Mouse (Mus musculus) kidney, postnatal 36 days (tissue): ENCODE results near the gene Atp2b2.

Experiments
- DNase-seq, 2 experiments: peaks; one replicate each; pipeline ENCODE4 v3.0.0; 2021 to 2022; ENCODE audit warnings: mixed read lengths in 2 of 2

The Atp2b2 gene

DNA sequence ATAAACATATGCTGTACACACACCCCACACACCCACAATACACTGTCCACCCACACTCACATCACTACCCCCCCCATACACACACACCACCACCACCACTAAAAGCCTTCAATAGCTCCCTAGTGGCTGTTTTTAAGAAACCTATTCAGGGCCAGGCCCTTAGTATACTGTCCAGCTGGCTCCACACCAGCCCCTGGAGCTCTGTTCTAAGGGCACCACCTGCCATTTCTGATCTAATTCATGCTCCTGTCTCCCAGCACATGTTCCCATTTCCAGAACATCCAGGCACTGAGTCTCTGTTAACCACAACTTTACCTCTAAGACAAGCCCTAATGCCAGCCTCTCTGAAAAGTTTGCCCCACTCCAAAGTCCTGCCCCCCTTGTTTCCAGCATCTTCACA lies 186.8 kb downstream of the Atp2b2 start:
- no peak for DNase-seq

DNA sequence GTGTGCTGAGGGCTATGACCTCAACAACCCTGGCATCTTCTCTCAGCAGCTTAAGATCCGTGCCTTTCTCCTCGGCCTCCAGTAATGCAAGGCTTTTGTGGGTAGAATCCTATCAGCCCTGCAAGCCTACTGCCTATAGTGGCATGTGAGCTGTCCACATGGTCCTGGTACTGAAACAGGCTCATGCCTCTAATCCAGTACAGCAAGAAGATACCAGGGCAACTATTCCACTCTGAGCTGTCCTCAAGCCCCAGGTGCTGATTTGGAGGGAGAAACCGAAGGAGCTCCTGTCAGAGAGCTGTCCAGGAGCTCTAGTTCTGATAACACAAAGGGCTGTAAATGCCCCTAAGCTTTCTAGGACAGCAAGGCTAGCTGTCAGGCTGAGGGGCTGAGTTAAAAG lies 190.1 kb downstream of the Atp2b2 start:
- DNase-seq, result peak; percentile 57 to 69

DNA sequence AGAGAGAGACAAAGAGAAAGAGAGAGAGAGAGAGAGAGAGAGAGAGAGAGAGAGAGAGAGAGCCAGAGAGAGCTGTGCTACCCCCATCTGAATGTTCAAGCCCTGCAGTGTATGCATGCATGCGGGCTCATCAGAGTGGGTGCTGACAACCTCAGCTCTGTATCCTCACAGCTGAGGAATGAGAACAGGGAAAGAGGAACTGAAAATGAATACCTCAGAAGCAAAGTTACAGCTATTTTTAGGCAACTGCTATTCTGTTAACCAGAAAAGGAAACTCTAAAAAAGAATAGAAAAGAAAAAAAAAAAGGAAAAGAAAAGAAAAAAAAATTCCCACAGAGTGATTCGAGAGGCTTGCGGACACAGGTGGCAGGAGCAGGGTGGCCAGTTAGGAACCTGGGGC lies 192.6 kb downstream of the Atp2b2 start:
- no peak for DNase-seq

DNA sequence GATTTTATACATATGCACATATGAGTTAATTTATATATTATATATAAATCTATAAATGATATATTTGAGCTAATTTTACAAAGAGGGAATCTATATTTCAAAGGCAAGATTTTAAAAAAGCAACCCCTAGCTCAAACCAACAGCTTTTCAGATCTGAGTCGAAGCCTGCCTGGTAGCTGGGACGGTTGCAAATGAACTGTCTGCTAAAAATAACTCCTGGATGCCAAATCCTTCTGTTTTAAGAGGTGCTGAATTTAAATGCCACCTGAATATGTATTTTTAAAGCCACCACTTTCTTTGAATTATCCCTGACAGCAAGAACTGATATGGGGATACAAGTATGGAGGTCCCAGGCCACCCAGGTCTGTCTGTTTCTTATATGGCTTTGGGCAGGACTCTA lies 193.8 kb downstream of the Atp2b2 start:
- no peak for DNase-seq

DNA sequence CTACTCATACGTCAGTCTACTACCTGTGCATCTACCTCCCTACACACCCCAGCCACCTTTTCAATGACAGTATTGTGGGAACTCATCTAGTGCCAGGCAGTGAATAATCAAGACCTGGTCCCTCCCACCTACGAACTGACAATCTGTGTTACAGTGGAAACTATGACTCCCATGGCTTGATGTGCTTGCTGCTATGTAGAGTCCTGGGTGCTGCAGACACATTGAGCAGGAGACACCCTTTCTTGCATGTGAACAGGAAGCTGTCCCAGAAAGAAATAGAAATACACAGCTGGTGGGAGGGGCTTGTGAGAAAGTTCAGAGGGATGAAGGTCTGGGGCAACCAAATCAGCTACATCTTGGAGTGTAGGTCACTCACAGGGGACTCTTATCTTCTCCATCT lies 195.3 kb downstream of the Atp2b2 start:
- DNase-seq, result no peak

DNA sequence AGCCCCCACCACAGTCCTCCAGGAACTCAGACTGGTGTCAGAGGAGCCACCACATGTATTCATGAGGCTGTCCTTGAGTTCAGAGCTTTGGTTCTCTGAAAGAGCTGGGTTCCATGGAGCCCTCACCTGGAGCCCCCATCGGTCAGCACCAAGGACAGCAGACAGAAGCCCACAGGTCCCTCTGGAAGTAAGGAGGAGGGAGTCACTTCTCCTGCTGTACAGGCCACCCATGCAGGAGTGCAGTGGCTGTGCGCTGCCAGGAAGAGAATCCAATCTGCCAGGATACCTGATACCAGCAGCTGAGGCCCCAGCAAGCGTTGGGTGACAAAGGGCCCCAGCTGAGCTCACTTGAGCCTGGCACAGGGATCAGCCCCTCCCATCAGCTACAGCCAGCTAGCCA lies 199.2 kb downstream of the Atp2b2 start:
- DNase-seq, result no peak

DNA sequence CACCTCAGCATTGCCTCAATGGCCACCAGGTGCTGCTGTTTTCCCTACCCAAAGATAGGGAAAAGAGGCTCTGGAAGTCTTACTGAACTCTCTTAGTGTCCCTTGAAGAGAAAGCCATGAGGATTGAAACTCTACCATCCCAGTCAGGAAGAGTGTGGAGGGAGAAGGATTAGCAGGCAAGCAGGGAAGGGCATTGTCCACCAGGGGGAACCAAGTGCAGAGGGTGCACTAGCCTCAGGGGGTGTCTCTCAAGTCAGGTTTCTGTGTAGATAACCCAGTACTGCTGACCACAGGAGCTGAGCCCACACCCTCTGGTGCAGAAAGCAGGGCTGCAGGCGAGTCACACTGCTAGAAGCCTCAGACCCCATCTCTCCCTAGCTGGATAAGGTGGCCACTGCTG lies 203.9 kb downstream of the Atp2b2 start:
- no peak for DNase-seq

DNA sequence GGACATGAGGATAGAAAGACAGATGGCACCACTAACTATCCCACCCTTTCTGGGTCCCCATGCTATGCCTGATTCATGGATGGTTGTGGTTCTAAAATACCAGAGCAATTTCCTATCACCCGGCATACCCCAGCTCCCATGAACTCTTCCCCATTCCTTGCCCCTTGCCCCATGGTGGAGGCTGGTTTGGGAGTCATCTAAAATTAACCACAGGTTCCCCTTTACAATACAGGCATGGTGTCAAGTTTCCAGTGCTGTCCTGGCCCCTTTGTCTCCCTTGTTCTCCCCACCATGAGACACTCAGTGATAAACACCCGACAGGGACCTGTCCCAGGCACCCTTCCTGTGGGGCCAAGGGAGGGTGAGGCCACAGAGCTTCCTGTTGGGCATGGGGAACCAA lies 204.7 kb downstream of the Atp2b2 start:
- DNase-seq, result no peak

DNA sequence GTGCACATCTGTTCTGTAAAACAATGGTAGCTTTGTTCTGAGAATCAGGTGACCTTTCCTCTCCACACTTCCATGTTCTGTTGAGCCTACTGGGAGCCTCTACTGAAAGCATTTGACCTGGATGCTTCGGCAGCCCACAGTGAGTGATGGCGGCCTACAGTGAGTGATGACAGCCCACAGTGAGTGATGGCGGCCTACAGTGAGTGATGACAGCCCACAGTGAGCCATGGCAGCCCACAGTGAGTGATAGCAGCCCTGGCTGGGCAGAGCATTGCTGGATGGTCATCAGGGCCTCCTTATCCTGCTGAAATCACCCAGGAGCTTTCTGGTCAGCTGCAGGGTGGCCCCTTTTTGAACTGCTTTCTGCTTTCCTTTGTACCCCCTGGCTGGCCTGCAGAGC lies 205.9 kb downstream of the Atp2b2 start:
- DNase-seq, result no peak

DNA sequence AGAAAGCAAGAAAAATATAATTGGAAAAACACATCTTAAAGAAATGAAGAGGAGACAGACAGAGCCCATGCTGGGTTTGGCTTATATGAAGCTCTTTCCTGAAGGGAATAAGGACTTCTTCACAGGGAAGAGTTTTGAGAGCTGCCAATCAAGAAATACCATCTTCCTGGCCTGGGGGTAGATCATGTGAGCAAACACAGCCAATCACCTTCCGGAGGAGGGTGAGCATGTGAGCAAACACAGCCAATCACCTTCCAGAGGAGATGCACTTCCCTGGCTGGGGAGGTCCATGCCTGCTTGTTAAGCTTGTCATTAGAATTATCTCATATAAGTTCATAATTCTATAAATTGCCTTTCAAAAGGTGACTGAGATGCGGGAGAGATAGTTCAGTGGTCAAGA lies 211.9 kb downstream of the Atp2b2 start:
- no peak for DNase-seq

DNA sequence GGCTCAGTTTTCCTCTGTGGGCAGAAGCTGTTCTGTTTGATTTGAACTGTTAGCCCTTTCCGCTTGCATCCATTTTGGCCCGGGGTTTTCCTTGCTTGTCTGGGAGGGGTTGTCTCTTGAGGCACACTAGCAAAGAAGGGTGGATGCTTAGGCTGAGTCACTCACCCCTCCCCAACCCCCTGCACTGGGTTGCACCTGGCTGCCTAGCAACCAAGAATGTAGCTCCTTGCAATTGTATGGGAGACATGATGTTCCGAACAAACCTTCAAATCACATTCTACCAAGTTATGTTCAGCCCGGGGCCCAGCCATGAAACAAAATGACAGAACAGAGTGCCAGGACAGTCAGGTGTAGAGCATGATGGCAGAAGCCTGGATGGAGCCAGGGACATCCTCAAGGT lies 215.1 kb downstream of the Atp2b2 start:
- no peak for DNase-seq

DNA sequence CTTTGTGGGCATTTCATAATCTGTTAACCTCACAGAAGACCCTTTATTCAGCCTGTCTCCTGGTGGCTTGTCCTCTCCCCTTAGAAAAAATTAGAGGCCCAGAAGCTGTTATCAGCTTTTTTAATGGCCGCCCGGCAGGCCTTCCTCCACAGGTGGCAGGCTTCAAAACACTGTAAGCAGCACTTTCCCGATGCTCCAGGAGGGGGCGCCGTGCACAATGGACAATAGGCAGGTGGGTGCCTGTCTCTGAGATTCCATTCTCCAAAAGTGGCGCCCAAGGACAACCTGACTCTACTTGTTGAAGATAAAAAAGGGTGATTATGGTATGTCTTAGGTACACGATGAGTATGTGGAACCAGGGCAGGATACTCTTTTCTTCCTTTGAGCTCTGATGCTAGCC lies 220.0 kb downstream of the Atp2b2 start:
- DNase-seq, result peak; percentile 9 to 62

DNA sequence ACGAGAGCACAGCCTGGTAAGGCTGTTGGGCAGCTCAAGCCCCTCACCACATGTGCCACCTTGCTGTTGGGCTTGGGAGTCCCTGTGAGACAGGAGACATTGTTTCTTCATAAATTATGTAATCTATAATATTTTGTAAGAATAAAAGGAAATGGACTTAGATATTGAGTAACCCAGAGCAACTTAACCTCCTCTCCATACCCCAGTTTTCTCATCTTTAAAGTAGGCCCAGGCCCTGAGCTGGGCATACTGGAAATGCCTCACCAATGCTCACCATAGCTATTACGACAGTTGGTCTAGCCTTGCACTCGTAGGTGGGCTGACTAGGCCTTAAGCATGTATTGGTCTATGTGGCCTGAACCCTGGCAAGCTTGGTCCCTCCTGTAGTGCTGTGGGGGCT lies 225.7 kb downstream of the Atp2b2 start:
- DNase-seq, result no peak

DNA sequence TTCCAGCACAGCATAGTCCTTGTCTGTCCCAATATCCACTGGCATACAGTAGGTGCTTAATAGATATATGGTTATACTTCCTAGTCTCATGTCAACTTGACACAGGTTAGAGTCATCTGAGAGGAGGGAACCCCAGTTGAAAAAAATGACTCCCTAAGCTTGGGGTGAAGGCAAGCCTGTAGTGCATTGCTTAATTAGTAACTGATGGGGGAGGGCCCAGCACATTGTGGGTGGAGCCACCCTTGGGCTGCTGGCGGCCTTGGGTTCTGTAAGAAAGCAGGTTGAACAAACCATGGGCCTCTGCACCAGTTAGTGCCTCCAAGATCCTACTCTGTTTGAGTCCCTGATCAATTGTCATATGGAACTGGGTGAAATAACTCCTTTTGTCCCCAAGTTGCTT lies 231.0 kb downstream of the Atp2b2 start:
- DNase-seq, result no peak

DNA sequence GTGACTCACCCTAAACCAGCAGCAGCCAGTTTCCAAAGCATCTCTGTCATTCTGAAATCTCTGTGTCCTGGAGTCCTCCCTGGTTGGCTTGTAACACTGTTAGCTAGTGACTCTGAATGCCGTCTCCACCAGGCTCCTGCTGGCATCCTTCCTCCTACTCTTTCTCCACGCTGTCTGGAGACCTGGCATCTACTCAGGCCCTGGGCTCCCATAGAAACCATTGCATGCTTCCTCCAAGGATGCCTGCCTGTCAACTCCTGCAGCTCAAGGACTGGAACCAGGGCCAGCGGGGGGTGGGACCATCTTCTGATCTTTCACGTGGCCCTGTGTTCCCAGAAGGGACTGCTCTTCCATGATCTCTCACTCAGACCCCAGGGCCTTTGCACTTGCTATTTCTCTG lies 231.7 kb downstream of the Atp2b2 start:
- DNase-seq, result no peak

DNA sequence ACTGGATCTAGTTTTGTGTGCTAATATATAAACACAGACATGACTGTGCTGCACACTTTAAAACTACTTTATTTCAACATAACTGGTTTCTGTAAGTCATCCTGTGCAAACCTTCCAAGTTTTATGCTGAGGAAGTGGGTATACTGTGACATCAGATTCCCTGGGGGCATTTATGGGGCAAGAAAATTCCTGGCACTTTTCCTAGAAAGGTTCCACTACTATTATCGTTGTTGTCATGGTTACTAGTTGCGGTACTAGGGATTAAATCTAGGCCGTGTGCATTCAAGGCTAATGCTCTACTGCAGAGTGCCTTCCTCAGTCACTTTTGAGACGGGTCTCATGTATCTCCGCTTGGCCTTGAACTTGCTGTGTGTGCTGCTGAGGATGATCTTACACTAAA lies 236.2 kb downstream of the Atp2b2 start:
- no peak for DNase-seq

DNA sequence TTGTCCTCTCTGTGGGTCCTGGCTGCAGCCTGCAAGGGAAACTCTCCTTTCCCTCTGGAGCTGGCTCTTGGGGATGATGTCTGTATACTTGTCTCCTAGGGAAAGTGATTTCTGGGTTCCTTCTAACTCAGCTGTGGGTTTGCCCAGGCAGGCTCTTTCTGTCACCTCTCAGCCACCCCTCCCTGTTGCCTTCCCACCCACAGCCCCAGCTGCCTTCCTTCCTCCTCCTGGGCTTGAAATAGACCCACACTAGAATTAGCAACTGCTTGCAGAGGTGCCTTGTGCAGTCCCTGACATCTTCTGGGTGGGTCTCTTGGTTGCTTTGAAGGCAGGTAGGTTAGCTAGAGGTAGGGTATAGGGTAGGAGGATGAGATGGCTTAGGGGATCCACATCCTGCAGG lies 241.2 kb downstream of the Atp2b2 start:
- DNase-seq, result no peak

DNA sequence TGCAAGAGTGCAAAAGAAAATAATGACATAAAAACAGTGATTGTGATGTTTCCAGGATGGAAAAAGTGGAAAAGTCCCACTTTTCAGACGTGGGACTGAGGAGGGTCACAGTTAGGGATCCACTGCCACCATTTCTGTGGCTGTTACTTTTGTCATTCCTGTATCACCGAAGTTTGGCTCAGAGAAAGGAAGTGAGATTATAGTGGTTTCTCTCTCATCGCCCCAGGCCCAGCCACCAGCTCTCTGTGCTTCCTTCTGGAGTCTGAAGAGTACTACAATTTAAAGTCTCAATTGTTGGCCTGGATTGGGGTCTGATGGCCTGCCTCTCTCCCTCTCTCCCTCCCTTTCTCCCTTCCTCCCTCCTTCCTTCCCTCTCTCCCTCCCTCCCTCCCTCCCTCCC lies 242.5 kb downstream of the Atp2b2 start:
- DNase-seq, result no peak

DNA sequence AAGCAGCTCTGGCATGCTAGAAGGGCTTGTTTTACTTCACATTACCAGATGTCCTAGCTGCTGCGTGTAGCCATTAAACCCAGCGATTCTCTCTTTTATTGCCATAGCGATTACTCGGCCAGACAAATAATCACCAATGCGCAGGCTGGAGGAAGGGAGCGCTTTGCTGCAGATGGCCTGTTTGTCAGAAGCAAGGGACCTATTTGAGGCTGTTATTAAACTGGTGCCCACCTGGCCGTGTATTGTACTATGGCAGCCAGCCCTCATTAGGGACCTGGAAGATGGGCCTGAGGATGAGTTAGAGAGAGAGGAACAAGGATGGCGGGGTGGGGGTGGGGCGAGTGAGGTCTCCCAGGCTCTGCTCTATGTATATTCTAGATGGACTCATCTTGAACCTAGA lies 243.1 kb downstream of the Atp2b2 start:
- no peak for DNase-seq

DNA sequence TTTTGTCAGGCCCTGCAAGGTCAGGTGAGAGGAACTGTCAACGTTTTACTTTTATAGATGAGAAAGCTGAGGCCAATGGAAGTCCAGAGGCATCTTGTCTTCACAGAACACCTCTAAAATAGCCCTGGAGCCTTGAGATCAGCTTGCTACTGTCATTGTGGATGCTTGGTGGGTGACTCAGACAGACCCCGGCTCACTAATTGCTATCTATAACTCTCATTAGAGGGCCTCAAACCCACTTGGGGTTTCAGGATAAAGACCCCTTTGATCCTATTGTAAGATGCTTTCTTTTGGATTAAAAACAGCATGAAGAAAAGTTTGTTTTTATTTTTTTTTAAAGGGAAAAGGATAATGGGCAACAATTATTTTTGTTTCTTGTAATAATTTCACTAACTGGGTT lies 243.5 kb downstream of the Atp2b2 start:
- no peak for DNase-seq

DNA sequence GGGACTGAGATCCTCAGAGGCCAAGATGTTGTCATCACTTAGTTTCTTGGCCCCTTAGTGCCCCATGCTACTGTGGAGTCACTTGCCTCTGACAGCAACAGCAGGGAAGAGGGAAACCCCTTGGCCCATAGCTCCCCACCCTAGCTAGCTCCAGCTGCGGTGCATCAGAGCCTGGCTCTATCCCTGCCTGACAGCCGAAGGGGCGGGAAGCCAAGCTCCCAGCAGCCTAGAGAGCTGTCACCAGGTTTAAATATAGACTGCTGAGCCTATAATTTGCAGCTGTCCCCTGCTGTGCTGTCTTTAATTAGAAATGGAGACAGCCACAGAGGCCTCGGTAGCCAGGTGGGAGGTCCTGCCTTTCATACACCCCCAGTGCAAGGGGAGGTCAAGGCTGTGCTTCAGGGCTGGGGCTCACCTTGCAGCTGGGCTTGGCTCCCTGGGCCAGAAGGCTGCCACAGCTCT lies 247.1 kb downstream of the Atp2b2 start:
- peak; percentile 24 to 36 for DNase-seq

DNA sequence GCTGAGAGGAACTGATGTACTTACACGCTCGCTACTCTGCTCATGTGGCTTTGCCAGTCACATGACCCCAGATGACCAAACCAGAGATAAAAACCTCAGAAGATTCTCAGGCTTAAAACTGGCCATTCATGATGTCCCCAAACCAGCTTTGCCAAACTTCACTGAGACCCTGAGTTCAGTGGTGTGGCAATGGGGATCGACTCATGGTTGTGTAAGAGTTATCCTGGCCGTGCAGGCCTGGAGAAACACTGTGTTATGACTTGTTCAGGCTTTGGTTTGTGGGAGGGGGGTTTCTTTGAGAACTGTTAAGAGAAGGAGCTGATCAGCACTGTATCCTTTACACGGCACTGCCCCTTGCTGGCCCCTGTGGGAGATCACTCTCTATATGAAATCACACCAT lies 250.0 kb downstream of the Atp2b2 start:
- no peak for DNase-seq

DNA sequence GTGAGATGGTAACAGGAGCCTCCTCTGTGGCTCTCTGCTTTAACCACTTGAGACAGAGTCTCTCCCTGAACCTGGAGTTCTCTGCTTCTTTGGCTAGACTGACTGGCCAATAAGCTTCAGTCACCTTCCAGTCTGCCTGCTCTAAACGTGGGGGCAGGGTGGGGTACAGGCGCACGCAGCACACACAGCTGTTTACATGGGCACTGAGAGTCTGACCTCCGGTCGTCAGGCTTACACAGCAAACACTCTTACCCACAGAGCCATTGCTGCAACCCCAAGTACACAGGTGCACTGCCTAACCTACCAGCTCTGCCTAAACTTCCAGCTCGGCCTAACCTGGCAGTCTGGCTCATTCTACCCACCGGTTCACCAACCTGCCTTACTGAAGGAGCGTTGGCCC lies 251.4 kb downstream of the Atp2b2 start:
- no peak for DNase-seq

DNA sequence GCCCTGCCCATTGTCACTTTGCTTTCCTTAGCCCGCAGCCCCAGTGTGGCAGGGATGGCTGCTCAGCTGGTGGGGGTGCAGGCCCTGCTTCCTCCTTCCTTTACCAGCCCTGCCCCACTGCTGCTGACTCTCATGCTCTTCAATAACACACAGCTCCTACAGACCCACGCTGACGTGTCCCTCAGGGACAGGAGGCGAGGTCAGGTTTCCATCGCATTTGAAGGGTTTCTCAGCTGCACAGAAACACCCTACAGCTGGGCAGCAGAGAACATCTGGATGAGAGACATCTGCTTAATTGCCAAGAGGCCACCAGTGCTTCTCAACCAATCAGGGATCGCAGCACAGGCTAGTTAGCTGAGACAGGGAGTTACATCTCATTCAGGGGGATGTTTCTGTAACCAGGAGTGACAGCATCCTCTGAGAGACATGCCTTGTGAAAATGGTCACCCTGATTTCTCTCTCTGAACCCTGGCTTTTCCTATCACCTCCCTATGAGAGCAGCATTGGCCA lies 254.9 kb downstream of the Atp2b2 start:
- no peak for DNase-seq

DNA sequence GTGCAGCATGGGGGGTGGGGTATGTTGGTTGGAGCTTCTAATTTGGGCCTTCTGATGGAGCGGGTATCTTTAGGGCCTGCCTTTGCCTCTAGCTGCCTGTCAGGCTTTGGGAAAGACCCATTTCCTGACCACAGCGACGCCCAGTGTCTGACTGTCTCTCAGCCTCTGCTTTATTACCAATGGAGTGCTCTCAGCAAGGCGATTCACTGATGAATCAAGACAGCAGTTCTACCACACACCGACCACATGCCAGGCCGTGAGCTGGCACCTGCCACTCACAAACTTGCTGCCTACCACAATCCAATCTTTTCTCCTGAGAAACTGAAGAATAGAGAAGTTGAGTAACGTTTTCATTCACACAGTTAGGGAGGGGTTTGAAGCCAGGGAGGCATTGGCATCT lies 256.8 kb downstream of the Atp2b2 start:
- no peak for DNase-seq

DNA sequence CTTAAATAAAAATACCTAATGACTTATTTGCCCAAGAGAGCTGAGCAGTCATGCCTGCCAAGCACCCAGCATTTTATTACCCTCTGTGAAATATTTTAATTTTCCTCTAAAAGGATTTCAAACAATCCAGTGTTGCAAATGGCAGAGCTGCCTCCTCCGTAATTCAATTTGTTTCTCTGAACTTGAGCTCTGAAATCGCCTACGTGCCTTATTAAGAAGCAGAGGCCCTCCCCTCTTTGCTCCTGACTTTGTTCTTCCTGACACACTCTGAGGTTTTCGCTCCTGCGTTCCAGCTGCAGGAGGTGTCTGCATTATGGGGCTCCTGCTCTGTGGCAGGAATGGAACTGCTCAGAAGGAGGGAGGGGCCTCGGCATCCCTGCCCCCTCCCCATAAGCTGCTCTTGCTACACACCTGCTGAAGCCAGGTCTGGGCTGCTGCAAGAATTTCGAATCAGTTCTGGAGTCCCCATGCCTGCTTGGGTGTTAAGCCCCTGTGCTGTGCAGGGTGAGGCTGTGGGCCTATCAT lies 264.1 kb downstream of the Atp2b2 start:
- DNase-seq, result no peak
